Mouse (Mus musculus) intestine, embryonic 15.5 days (tissue): ENCODE data around the gene Lama4. TPM values are rescaled to one million over a fixed set of nuclear protein-coding genes. Genes with fewer than 3 reads are reported as not detected.
A peak's percentile ranks its signal among the peaks of the same experiment; 100 is the strongest.

Experiments used
- ATAC-seq: fragments of 200-750 bp; cut with Nextera tagmentation; 2 replicates; pipeline ENCODE4 v1.8.0; 2017; ENCODE audit warnings: moderate TSS enrichment, moderate library complexity
- H3K27ac ChIP-seq: fragments of 300-500 bp; sonication (generic); 2 replicates; pipeline ENCODE4 v1.5.1; 2015; ENCODE audit warnings: mild to moderate bottlenecking, inconsistent platforms
- H3K27me3 ChIP-seq: fragments of 300-500 bp; sonication (generic); replicated peaks from 2 replicates; pipeline ENCODE4 v1.6.1; 2015; ENCODE audit warnings: inconsistent platforms
- H3K36me3 ChIP-seq: fragments of 300-500 bp; sonication (generic); 2 replicates; pipeline ENCODE4 v1.6.1; 2015; ENCODE audit warnings: inconsistent platforms
- H3K4me1 ChIP-seq: fragments of 300-500 bp; sonication (generic); replicated peaks from 2 replicates; pipeline ENCODE4 v1.6.1; 2015; ENCODE audit warnings: inconsistent platforms
- H3K4me2 ChIP-seq: fragments of 300-500 bp; sonication (generic); replicated peaks from 2 replicates; pipeline ENCODE4 v1.6.1; 2015; ENCODE audit warnings: mild to moderate bottlenecking, inconsistent platforms
- H3K4me3 ChIP-seq: fragments of 300-500 bp; sonication (generic); replicated peaks from 2 replicates; pipeline ENCODE4 v1.5.1; 2015; ENCODE audit warnings: inconsistent platforms
- H3K9ac ChIP-seq: fragments of 300-500 bp; sonication (generic); 2 replicates; pipeline ENCODE4 v1.6.1; 2015; ENCODE audit warnings: inconsistent platforms
- H3K9me3 ChIP-seq: fragments of 300-500 bp; sonication (generic); 2 replicates; pipeline ENCODE4 v1.6.1; 2016; ENCODE audit warnings: inconsistent platforms
- WGBS: fragments of 180-500 bp; shearing (Covaris S2); methylation state at CpG from one replicate; pipeline ENCODE4 v1.1.7; 2015; 5-methylcytosine and 5-hydroxymethylcytosine counted together
- polyA plus RNA-seq: library from polyadenylated mRNA; unstranded; fragments of >200 nt; fragmentation: Nextera tagmentation; extraction: Ambion mirVana; gene quantifications from 2 replicates; pipeline ENCODE4 v1.2.1, GENCODE M21; 2015

Lama4 gene
- polyA plus RNA-seq, 1 experiment from 2014 or later = 53.8 TPM

GRCm38 (mm10) chr10:38972221-38972946 lies 7.1 kb downstream of the Lama4 start:
- H3K4me2 ChIP-seq = no peak overlapping the region
- peak overlapping the region; percentile 48; the same call in 1 of the 2 replicates for H3K27ac ChIP-seq
- no peaks in the 10 kb centered on the region for H3K9me3 ChIP-seq
- H3K27me3 ChIP-seq = no peaks in the 10 kb centered on the region
- ATAC-seq = no peak
- no peak overlapping the region for H3K4me3 ChIP-seq
- no peaks in the 10 kb centered on the region for H3K36me3 ChIP-seq
- 49% methylated on average over 7 of the region's 7 CpGs for WGBS
- H3K4me1 ChIP-seq = no peaks in the 10 kb centered on the region; the same call in 1 of the 2 replicates
- no peak overlapping the region for H3K9ac ChIP-seq

- Histone ChIP-seq H3K4me2 (no peak overlapping the region), H3K9me3 (no peaks in the 10 kb centered on the region), H3K4me3 (no peak overlapping the region), H3K27ac (no peak overlapping the region), H3K27me3 (no peaks in the 10 kb centered on the region), H3K36me3 (no peaks in the 10 kb centered on the region), H3K4me1 (no peaks in the 10 kb centered on the region; the same call in 1 of the 2 replicates), H3K9ac (no peak overlapping the region)
- 38% methylated on average over 4 of the region's 4 CpGs for WGBS
- ATAC-seq = no peak; the same call in 1 of the 2 replicates
These were observed 7.7 kb downstream of the Lama4 start for GRCm38 (mm10) chr10:38973016-38973415.

DNA sequence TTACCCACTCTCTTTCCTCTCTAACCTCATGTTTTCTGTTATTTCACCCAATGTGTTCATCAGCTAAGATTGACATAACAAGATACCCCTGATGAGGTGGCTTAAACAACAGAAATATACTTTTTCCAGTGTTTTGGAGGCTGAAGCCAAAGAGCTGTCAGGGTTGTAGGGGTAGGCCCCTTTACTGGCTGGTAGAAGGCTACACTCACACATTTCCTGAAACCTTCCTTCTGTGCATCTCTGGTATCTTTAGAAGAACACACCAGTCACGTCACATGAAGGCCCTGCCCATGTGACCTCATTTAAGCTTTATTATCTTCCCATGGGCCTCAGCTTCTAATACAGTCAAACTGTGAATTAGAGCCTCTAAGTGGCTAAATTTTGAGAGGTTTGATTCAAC lies 12.9 kb downstream of the Lama4 start:
- Histone ChIP-seq H3K4me2 (no peak overlapping the region), H3K27me3 (no peaks in the 10 kb centered on the region), H3K9ac (no peak overlapping the region), H3K36me3 (no peaks in the 10 kb centered on the region), H3K4me3 (no peak overlapping the region), H3K27ac (no peak overlapping the region), H3K9me3 (no peaks in the 10 kb centered on the region), H3K4me1 (no peaks in the 10 kb centered on the region)
- ATAC-seq = no peak
- WGBS = 43% methylated on average over 1 of the region's 1 CpGs

DNA sequence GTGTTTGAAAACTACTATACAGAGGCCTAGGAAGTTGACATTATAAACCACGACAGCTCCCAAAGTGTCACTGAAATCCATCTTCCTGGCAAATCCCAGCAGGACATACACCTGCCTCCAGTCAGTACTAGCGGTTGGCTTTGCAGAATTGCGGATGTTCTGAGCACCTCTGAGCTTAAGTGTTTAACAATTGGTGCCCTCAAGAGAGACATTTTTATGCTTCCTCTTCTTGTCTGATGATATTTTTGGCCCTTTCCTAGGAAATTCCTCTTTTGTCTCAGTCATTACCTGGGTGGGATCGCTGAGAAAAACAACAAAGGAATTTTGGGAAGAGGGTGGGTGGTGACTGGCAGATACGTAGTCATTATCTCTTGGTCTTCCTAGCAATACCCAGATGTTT lies 14.4 kb downstream of the Lama4 start:
- Histone ChIP-seq H3K4me1 (peaks cover 4% of the 10 kb centered on the region), H3K4me2 (no peak overlapping the region), H3K27ac (no peak overlapping the region), H3K36me3 (no peaks in the 10 kb centered on the region), H3K9me3 (no peaks in the 10 kb centered on the region), H3K27me3 (no peaks in the 10 kb centered on the region), H3K4me3 (no peak overlapping the region), H3K9ac (no peak overlapping the region)
- ATAC-seq = no peak
- 51% methylated on average over 5 of the region's 5 CpGs for WGBS

GRCm38 (mm10) chr10:38980980-38981379 lies 15.7 kb downstream of the Lama4 start:
- no peak overlapping the region for H3K4me2 ChIP-seq
- H3K9ac ChIP-seq = no peak overlapping the region
- WGBS = 68% methylated on average over 3 of the region's 3 CpGs
- no peaks in the 10 kb centered on the region for H3K27me3 ChIP-seq
- no peak overlapping the region for H3K4me3 ChIP-seq
- H3K27ac ChIP-seq = no peak overlapping the region
- peaks cover 4% of the 10 kb centered on the region for H3K4me1 ChIP-seq
- no peak for ATAC-seq
- H3K9me3 ChIP-seq = no peaks in the 10 kb centered on the region
- H3K36me3 ChIP-seq = no peaks in the 10 kb centered on the region

GRCm38 (mm10) chr10:38984358-38985075 lies 19.2 kb downstream of the Lama4 start:
- WGBS = 20% methylated on average over 4 of the region's 4 CpGs
- ATAC-seq = no peak
- H3K36me3 ChIP-seq = no peaks in the 10 kb centered on the region
- no peak overlapping the region for H3K4me2 ChIP-seq
- H3K4me1 ChIP-seq = peaks cover 4% of the 10 kb centered on the region
- H3K27ac ChIP-seq = peak overlapping the region; percentile 42; the same call in 1 of the 2 replicates
- H3K9me3 ChIP-seq = no peaks in the 10 kb centered on the region
- no peak overlapping the region for H3K9ac ChIP-seq
- no peak overlapping the region for H3K4me3 ChIP-seq
- no peaks in the 10 kb centered on the region for H3K27me3 ChIP-seq

DNA sequence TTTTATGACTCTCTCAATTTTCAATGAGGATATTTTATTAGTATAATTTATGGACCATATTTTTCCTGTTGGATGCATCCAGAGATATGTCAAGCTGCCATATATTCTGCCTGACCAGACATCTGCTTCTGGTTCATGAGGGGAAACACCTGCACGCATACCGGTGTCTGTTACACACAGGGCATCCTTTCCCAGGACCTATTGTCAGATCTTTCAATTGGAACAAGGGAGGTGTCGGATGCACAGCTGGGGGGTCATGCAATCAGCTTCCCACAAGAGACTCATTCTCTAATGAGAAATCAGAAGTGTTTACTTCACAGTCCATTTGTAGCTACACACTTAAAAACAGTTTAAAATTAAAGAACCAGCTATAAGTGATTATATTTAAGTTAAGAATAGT lies 20.7 kb downstream of the Lama4 start:
- Histone ChIP-seq H3K4me3 (no peak overlapping the region), H3K4me2 (no peak overlapping the region), H3K9ac (no peak overlapping the region), H3K9me3 (no peaks in the 10 kb centered on the region), H3K36me3 (no peaks in the 10 kb centered on the region), H3K27me3 (no peaks in the 10 kb centered on the region), H3K27ac (no peak overlapping the region), H3K4me1 (peaks cover 4% of the 10 kb centered on the region)
- no peak for ATAC-seq
- WGBS = 57% methylated on average over 3 of the region's 3 CpGs

GRCm38 (mm10) chr10:38992827-38993226 lies 27.5 kb downstream of the Lama4 start:
- no peak overlapping the region for H3K4me2 ChIP-seq
- no peaks in the 10 kb centered on the region for H3K27me3 ChIP-seq
- no peaks in the 10 kb centered on the region for H3K9me3 ChIP-seq
- no peak overlapping the region for H3K27ac ChIP-seq
- no peaks in the 10 kb centered on the region for H3K36me3 ChIP-seq
- 93% methylated on average over 1 of the region's 1 CpGs for WGBS
- H3K9ac ChIP-seq = no peak overlapping the region
- no peaks in the 10 kb centered on the region for H3K4me1 ChIP-seq
- no peak overlapping the region for H3K4me3 ChIP-seq
- ATAC-seq = no peak

DNA sequence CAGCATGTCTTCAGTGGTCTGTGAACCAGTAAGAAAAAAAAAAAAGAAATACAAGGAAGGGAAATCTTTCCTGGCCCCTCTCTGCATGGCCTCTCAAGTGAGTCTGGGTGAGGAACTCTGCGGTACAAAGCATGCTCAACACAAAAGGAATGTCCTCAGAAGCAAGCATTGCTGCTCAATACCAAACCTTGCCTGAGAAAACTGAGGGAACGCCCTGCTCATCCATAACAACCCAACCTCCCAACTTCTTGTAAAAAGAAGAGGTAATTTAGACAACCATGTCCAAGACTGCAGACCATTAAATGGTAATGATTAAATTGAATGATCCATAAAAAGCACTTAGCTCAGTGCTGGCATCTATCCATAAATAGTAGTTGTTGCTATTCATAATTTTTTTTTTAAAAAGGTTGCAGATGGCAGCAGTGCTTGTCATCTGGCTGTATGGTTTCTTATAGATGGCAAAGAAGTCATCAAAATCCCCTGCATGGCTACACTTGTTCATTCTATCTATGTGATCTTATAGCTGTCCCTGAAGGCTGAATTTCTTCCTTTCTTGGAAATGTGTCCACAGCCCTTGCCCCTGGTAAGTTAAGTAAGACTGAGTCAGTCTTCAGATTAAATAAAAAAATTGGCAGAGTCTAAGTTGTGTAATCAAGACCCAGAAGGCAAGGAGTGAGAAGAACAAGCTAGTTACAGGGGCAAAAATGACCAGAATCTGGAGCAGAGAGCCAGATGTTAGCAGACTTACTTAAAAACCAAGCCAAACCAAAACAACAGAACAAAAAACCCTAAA lies 28.5 kb downstream of the Lama4 start:
- no peaks in the 10 kb centered on the region for H3K36me3 ChIP-seq
- no peaks in the 10 kb centered on the region for H3K4me1 ChIP-seq
- no peak overlapping the region for H3K27ac ChIP-seq
- no peak overlapping the region for H3K9ac ChIP-seq
- no peaks in the 10 kb centered on the region for H3K27me3 ChIP-seq
- 74% methylated on average over 2 of the region's 2 CpGs for WGBS
- H3K4me2 ChIP-seq = no peak overlapping the region
- H3K4me3 ChIP-seq = no peak overlapping the region
- H3K9me3 ChIP-seq = no peaks in the 10 kb centered on the region
- ATAC-seq = no peak

GRCm38 (mm10) chr10:38994719-38995450 lies 29.6 kb downstream of the Lama4 start:
- ATAC-seq = no peak
- no peaks in the 10 kb centered on the region for H3K27me3 ChIP-seq
- no peak overlapping the region for H3K4me2 ChIP-seq
- no peaks in the 10 kb centered on the region for H3K4me1 ChIP-seq
- no peak overlapping the region for H3K9ac ChIP-seq
- no peak overlapping the region for H3K4me3 ChIP-seq
- no peaks in the 10 kb centered on the region for H3K9me3 ChIP-seq
- no peaks in the 10 kb centered on the region for H3K36me3 ChIP-seq
- 84% methylated on average over 9 of the region's 9 CpGs for WGBS
- no peak overlapping the region for H3K27ac ChIP-seq

DNA sequence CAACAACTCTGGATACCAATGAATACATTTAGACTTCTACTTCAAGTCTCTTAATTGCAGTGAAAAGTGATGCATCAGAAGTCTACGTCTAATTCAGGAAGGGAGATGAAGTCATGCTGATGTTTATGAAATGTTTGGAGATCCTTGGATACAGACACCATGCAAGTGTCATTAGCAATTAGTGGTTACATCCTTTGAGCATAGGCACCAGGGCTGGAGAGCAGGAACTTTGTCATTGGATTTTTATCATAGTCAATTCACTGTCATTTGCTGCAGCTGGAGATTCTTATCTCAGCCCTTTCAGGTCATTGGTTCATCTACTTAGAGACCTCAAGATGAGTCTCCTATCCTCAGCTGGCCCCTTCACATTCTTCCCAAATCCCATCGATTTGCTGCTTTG lies 30.6 kb downstream of the Lama4 start:
- Histone ChIP-seq H3K9me3 (no peaks in the 10 kb centered on the region), H3K36me3 (no peaks in the 10 kb centered on the region), H3K9ac (no peak overlapping the region), H3K4me3 (no peak overlapping the region), H3K27me3 (no peaks in the 10 kb centered on the region), H3K4me1 (no peaks in the 10 kb centered on the region), H3K27ac (no peak overlapping the region), H3K4me2 (no peak overlapping the region)
- 59% methylated on average over 2 of the region's 2 CpGs for WGBS
- no peak for ATAC-seq

GRCm38 (mm10) chr10:39000951-39001350 lies 35.6 kb downstream of the Lama4 start:
- no peak overlapping the region for H3K4me2 ChIP-seq
- no peaks in the 10 kb centered on the region for H3K4me1 ChIP-seq
- no peaks in the 10 kb centered on the region for H3K27me3 ChIP-seq
- no peaks in the 10 kb centered on the region for H3K36me3 ChIP-seq
- 63% methylated on average over 4 of the region's 4 CpGs for WGBS
- no peaks in the 10 kb centered on the region for H3K9me3 ChIP-seq
- no peak overlapping the region for H3K4me3 ChIP-seq
- no peak overlapping the region for H3K27ac ChIP-seq
- no peak for ATAC-seq
- no peak overlapping the region for H3K9ac ChIP-seq
